Mouse (Mus musculus) forebrain, embryonic 15.5 days (tissue): ENCODE data around the gene Esr2. TPM values are rescaled to one million over a fixed set of nuclear protein-coding genes. Genes with fewer than 3 reads are reported as not detected.
"Not testable (repeated sequence)": the region's sequence is repeated elsewhere in the genome, so short reads cannot be mapped to it uniquely, and the experiment has no call there.

Experiments
- ATAC-seq: fragments of 200-750 bp; cut with Nextera tagmentation; replicated peaks from 2 replicates; pipeline ENCODE4 v1.8.0; 2017; ENCODE audit warnings: mild to moderate bottlenecking, moderate TSS enrichment, moderate library complexity
- H3K27ac ChIP-seq: fragments of 300-500 bp; sonication (generic); replicated peaks from 2 replicates; pipeline ENCODE4 v1.5.1; 2015; ENCODE audit warnings: mild to moderate bottlenecking, inconsistent platforms
- H3K27me3 ChIP-seq: fragments of 300-500 bp; sonication (generic); 2 replicates; pipeline ENCODE4 v1.6.1; 2015; ENCODE audit warnings: inconsistent platforms
- H3K36me3 ChIP-seq: fragments of 300-500 bp; sonication (generic); 2 replicates; pipeline ENCODE4 v1.6.1; 2015; ENCODE audit warnings: mild to moderate bottlenecking, inconsistent platforms
- H3K4me1 ChIP-seq: fragments of 300-500 bp; sonication (generic); 2 replicates; pipeline ENCODE4 v1.6.1; 2015; ENCODE audit warnings: inconsistent platforms
- H3K4me2 ChIP-seq: fragments of 300-500 bp; sonication (generic); replicated peaks from 2 replicates; pipeline ENCODE4 v1.6.1; 2015; ENCODE audit warnings: mild to moderate bottlenecking, inconsistent platforms
- H3K4me3 ChIP-seq: fragments of 300-500 bp; sonication (generic); 2 replicates; pipeline ENCODE4 v1.5.1; 2015; ENCODE audit warnings: mild to moderate bottlenecking, inconsistent platforms
- H3K9ac ChIP-seq: fragments of 300-500 bp; sonication (generic); replicated peaks from 2 replicates; pipeline ENCODE4 v1.6.1; 2015; ENCODE audit warnings: mild to moderate bottlenecking, inconsistent platforms
- H3K9me3 ChIP-seq: fragments of 300-500 bp; sonication (generic); 2 replicates; pipeline ENCODE4 v1.6.1; 2016; ENCODE audit warnings: inconsistent platforms
- WGBS: fragments of 180-500 bp; shearing (Covaris S2); methylation state at CpG from one replicate; pipeline ENCODE4 v1.1.7; 2015; ENCODE audit warnings: mixed read lengths; 5-methylcytosine and 5-hydroxymethylcytosine counted together
- polyA plus RNA-seq: library from polyadenylated mRNA; unstranded; fragments of >200 nt; fragmentation: Nextera tagmentation; extraction: Ambion mirVana; gene quantifications from 2 replicates; pipeline ENCODE4 v1.2.1, GENCODE M21; 2015

Esr2 gene
- polyA plus RNA-seq, 1 experiment from 2014 or later = 0.22 TPM

DNA sequence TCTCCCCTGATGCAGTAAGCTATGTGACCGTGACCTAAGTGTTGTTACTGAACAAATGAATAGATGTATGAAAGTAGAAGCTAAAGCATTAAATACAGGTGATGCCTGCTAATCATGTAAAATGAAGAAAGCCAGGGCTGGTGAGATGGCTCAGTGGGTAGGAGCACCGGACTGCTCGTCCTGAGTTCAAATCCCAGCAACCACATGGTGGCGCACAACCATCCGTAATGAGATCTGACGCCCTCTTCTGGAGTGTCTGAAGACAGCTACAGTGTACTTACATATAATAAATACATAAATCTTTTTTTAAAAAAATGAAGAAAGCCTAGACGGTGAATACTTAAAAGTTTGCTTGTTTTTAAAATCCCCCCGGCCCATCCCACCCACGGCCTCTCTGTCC, 44.0 kb downstream of the Esr2 start:
- H3K9ac ChIP-seq, H3K4me2 ChIP-seq, H3K27ac ChIP-seq, ATAC-seq, H3K9me3 ChIP-seq, H3K4me1 ChIP-seq, H3K36me3 ChIP-seq, H3K4me3 ChIP-seq, H3K27me3 ChIP-seq: not testable (repeated sequence)
- 89% methylated on average over 9 of the region's 9 CpGs for WGBS

GRCm38 (mm10) chr12:76132591-76132990, 44.5 kb downstream of the Esr2 start:
- Histone ChIP-seq H3K4me1 (peaks cover 9% of the 10 kb centered on the region), H3K36me3 (no peaks in the 10 kb centered on the region), H3K9me3 (no peaks in the 10 kb centered on the region), H3K4me3 (no peak overlapping the region), H3K4me2 (no peak overlapping the region), H3K27me3 (no peaks in the 10 kb centered on the region), H3K9ac (no peak overlapping the region), H3K27ac (no peak overlapping the region)
- no peak for ATAC-seq
- WGBS = 86% methylated on average over 4 of the region's 4 CpGs

DNA sequence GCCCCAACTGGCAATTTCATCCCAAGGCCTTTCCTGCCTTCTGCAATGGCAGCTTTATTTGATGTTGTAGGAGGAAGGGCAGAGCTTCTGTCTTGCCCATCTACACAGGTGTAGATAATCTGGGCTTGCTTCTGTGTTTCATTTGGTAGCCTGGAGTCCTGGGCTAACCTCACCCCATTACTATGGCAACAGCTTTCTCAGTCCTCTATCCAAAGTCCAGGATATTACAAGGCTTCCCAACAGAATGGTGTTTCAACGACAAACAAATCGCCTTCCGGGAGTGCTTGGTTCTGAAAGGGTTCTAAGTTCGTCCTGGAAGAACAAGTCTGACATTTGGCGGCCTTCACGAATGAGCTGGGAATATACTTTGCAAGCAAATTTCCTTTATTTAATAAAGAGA, 46.2 kb downstream of the Esr2 start:
- WGBS = 86% methylated on average over 6 of the region's 6 CpGs
- Histone ChIP-seq H3K4me2 (no peak overlapping the region), H3K9ac (no peak overlapping the region), H3K4me1 (no peaks in the 10 kb centered on the region), H3K36me3 (no peaks in the 10 kb centered on the region), H3K27ac (no peak overlapping the region), H3K27me3 (no peaks in the 10 kb centered on the region), H3K9me3 (no peaks in the 10 kb centered on the region), H3K4me3 (no peak overlapping the region)
- ATAC-seq = no peak

GRCm38 (mm10) chr12:76130281-76130680, 46.8 kb downstream of the Esr2 start:
- no peak overlapping the region for H3K27ac ChIP-seq
- no peaks in the 10 kb centered on the region for H3K4me1 ChIP-seq
- no peak overlapping the region for H3K4me2 ChIP-seq
- ATAC-seq = no peak
- no peaks in the 10 kb centered on the region for H3K27me3 ChIP-seq
- H3K9ac ChIP-seq = no peak overlapping the region
- H3K36me3 ChIP-seq = no peaks in the 10 kb centered on the region
- 23% methylated on average over 4 of the region's 4 CpGs for WGBS
- H3K4me3 ChIP-seq = no peak overlapping the region
- no peaks in the 10 kb centered on the region for H3K9me3 ChIP-seq

GRCm38 (mm10) chr12:76128831-76129230, 48.2 kb downstream of the Esr2 start:
- Histone ChIP-seq H3K4me3 (no peak overlapping the region), H3K27ac (no peak overlapping the region), H3K4me1 (no peaks in the 10 kb centered on the region), H3K36me3 (no peaks in the 10 kb centered on the region), H3K9me3 (no peaks in the 10 kb centered on the region), H3K9ac (no peak overlapping the region), H3K27me3 (no peaks in the 10 kb centered on the region), H3K4me2 (no peak overlapping the region)
- 80% methylated on average over 10 of the region's 10 CpGs for WGBS
- no peak for ATAC-seq

GRCm38 (mm10) chr12:76128306-76128705, 48.8 kb downstream of the Esr2 start:
- H3K27ac ChIP-seq = no peak overlapping the region
- no peak overlapping the region for H3K9ac ChIP-seq
- WGBS = 63% methylated on average over 3 of the region's 3 CpGs
- no peak for ATAC-seq
- no peak overlapping the region for H3K4me3 ChIP-seq
- H3K4me1 ChIP-seq = no peaks in the 10 kb centered on the region
- no peaks in the 10 kb centered on the region for H3K36me3 ChIP-seq
- no peaks in the 10 kb centered on the region for H3K9me3 ChIP-seq
- H3K4me2 ChIP-seq = no peak overlapping the region
- no peaks in the 10 kb centered on the region for H3K27me3 ChIP-seq

DNA sequence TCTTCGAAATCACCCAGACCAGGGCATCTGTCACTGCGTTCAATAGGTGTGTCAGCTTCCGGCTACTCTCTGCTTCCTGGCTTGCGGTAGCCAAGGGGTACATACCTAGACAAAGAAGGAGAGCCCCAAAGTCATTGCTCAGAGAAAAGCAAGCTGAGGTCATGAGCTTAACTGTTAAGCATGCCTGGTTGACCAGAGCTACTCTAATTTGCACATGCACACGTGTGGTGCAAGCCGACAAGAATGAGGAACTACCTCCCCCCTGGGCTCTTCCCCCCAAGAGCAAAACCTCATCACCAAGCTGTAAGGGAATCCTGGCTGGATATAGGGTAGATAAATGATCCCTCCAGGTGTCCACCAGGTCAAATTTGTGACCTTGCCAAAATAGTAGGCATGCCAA, 53.8 kb downstream of the Esr2 start:
- Histone ChIP-seq H3K4me1 (no peaks in the 10 kb centered on the region), H3K4me2 (no peak overlapping the region), H3K27ac (no peak overlapping the region), H3K9ac (no peak overlapping the region), H3K36me3 (no peaks in the 10 kb centered on the region), H3K27me3 (no peaks in the 10 kb centered on the region), H3K9me3 (no peaks in the 10 kb centered on the region), H3K4me3 (no peak overlapping the region)
- no peak for ATAC-seq
- 91% methylated on average over 6 of the region's 6 CpGs for WGBS

DNA sequence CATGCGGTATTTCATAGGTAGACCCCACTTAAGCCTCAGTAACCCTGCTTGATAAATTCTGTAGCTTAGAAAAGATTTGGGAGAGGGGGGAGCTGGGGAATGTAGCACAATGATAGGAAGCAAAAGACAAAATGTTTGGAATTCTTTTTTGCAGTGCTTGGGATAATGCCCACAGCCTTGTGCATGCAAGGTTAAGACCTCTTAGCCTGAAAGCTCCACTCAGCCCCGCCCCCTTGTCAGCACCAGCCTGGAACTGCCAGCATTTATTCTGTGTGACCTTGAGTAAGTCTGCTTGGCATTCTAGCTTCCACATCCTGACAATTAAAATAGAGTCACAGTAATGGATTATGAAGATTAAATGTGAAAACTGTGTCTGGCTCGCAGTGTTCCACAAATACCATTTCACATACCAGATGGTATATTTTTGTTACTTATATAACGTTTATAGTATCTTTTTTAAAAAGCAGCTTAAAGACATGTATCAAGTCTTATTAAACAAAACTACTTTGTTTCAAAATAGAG, 59.4 kb downstream of the Esr2 start:
- no peak overlapping the region for H3K4me3 ChIP-seq
- no peaks in the 10 kb centered on the region for H3K27me3 ChIP-seq
- H3K9me3 ChIP-seq = no peaks in the 10 kb centered on the region
- H3K4me2 ChIP-seq = no peak overlapping the region
- H3K27ac ChIP-seq = no peak overlapping the region
- ATAC-seq = no peak
- no peaks in the 10 kb centered on the region for H3K36me3 ChIP-seq
- H3K9ac ChIP-seq = no peak overlapping the region
- 78% methylated on average over 4 of the region's 4 CpGs for WGBS
- H3K4me1 ChIP-seq = no peaks in the 10 kb centered on the region

- Histone ChIP-seq H3K27ac (no peak overlapping the region), H3K9me3 (no peaks in the 10 kb centered on the region), H3K4me1 (no peaks in the 10 kb centered on the region), H3K4me3 (no peak overlapping the region), H3K36me3 (no peaks in the 10 kb centered on the region), H3K9ac (no peak overlapping the region), H3K4me2 (no peak overlapping the region), H3K27me3 (no peaks in the 10 kb centered on the region)
- 80% methylated on average over 4 of the region's 4 CpGs for WGBS
- ATAC-seq = no peak
These were observed 60.5 kb downstream of the Esr2 start for GRCm38 (mm10) chr12:76116577-76116976.

DNA sequence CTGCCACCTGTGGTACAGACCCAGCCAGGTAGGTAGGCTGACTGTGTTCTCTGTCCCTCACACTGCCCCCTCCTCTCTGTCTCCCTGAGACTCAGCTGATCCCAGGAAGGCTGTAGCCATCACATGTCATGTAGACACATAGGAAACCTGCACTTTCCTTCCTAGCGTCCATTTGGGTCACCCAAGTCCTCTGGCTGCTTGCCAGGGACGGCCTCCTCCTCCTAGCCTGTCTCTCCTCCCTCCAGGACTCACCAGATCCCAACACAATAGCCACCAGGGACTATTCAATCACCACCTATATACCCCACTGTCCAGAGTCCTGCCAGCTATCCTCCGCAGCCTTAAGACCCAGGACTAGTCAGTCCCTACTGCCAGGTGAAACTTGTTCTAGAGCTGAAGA, 66.0 kb downstream of the Esr2 start:
- H3K36me3 ChIP-seq = peaks cover 47% of the 10 kb centered on the region
- no peaks in the 10 kb centered on the region for H3K27me3 ChIP-seq
- H3K4me3 ChIP-seq = no peak overlapping the region
- ATAC-seq = no peak
- no peaks in the 10 kb centered on the region for H3K4me1 ChIP-seq
- H3K27ac ChIP-seq = no peak overlapping the region
- H3K9ac ChIP-seq = no peak overlapping the region
- WGBS = 71% methylated on average over 3 of the region's 3 CpGs
- no peak overlapping the region for H3K4me2 ChIP-seq
- H3K9me3 ChIP-seq = no peaks in the 10 kb centered on the region

DNA sequence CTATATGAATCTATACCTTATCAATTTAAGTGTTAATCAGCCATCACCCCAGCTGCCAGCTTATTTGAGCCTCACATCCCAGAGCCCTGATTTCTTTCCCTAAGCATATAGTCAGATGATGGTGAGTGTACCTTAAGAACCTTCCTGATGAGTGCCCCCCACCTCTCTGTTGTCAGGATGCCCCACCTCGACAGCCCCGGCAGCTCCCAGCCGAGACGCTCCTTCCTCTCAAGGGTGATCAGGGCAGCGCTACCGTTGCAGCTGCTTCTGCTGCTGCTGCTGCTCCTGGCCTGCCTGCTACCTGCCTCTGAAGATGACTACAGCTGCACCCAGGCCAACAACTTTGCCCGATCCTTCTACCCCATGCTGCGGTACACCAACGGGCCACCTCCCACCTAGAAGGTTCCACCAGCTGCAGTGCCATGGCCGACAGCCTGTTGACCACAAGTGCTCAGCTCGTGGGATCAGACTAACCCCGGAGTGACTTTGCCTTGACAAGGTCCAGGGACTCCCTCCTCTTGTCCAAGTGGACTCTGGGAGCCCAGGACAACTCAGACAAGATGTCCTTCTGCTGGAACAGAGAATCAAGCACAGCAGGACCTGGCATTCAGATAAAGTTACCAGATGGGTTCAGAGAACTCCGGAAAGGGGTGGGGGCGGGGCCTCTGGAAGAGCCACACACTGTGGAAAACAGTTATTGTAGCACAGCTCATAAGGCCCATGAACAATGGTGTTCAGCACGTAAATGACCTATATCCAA, 67.2 kb downstream of the Esr2 start:
- 92% methylated on average over 15 of the region's 15 CpGs for WGBS
- H3K36me3 ChIP-seq = peaks cover 59% of the 10 kb centered on the region
- ATAC-seq = no peak

DNA sequence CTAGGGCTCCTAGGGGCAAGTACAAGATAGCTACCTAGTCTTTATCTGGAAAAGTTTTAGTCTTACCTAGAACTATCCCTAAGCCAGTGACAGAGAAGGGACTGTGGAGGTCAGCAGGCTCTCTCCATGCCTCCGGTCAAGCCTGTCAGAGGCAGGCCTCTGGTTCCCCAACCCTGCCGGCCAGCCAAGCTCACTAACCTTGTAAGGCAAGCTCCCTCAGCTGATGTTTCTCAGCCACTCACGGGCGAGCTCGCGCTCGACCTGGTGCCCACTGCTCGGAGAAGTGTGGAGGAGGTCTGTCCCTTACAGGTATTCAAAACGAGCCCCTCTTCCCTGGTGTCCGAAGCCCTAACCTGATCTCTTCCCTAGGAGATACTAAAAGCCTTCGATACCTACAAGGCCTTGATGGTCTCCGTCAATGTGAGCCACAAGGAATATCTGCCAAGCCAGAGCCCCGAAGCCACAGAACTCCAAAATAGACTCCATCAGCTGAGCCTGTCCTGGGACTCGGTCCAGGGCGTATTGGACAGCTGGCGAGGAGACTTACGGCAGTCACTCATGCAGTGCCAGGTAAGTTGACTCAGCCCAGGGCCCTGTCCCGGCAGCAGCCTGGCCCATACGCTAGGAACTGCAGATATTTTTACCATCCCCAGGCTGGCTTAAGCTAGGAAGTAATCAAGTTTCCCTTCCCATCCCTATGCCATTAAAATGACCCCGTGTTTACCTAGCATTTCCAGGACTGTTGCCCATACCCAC, 72.3 kb downstream of the Esr2 start:
- 91% methylated on average over 20 of the region's 20 CpGs for WGBS
- Histone ChIP-seq H3K36me3 (peaks cover 86% of the 10 kb centered on the region), H3K4me2 (no peak overlapping the region), H3K4me3 (no peak overlapping the region), H3K9me3 (no peaks in the 10 kb centered on the region), H3K27ac (no peak overlapping the region), H3K27me3 (no peaks in the 10 kb centered on the region), H3K4me1 (no peaks in the 10 kb centered on the region), H3K9ac (no peak overlapping the region)
- ATAC-seq = no peak

More for the DNA sequence above, 67.2 kb downstream of the Esr2 start:
- H3K4me1 ChIP-seq = no peaks in the 10 kb centered on the region
- H3K27me3 ChIP-seq = no peaks in the 10 kb centered on the region
- no peak overlapping the region for H3K4me3 ChIP-seq
- no peak overlapping the region for H3K9ac ChIP-seq
- H3K4me2 ChIP-seq = no peak overlapping the region
- H3K9me3 ChIP-seq = no peaks in the 10 kb centered on the region
- no peak overlapping the region for H3K27ac ChIP-seq
